Mouse (Mus musculus) stomach, postnatal 0 days (tissue): ENCODE measurements around the gene Uqcc3. TPM values are rescaled to one million over a fixed set of nuclear protein-coding genes. Genes with fewer than 3 reads are reported as not detected.

Experiments
- ATAC-seq: fragments of 200-750 bp; cut with Nextera tagmentation; 2 replicates; pipeline ENCODE4 v1.8.0; 2017; ENCODE audit not compliant: low FRiP score, low TSS enrichment
- DNase-seq: peaks from one replicate; pipeline ENCODE4 v3.0.0-alpha.2; 2016; ENCODE audit warnings: low spot score
- H3K27ac ChIP-seq: fragments of 300-500 bp; sonication (generic); replicated peaks from 2 replicates; pipeline ENCODE4 v1.5.1; 2014; ENCODE audit warnings: mild to moderate bottlenecking, control low read depth
- H3K27me3 ChIP-seq: fragments of 300-500 bp; sonication (generic); 2 replicates; pipeline ENCODE4 v1.6.1; 2014; ENCODE audit warnings: low read length; ENCODE audit not compliant: control insufficient read depth, insufficient read depth
- H3K36me3 ChIP-seq: fragments of 300-500 bp; sonication (generic); 2 replicates; pipeline ENCODE4 v1.6.1; 2014; ENCODE audit warnings: low read length, mixed read lengths; ENCODE audit not compliant: control insufficient read depth, insufficient read depth
- H3K4me1 ChIP-seq: fragments of 300-500 bp; sonication (generic); replicated peaks from 2 replicates; pipeline ENCODE4 v1.6.1; 2014; ENCODE audit warnings: antibody characterized with exemption; ENCODE audit not compliant: control insufficient read depth, insufficient read depth
- H3K4me2 ChIP-seq: fragments of 300-500 bp; sonication (generic); replicated peaks from 2 replicates; pipeline ENCODE4 v1.6.1; 2014; ENCODE audit warnings: low read depth, mild to moderate bottlenecking, control low read depth, moderate library complexity
- H3K4me3 ChIP-seq: fragments of 300-500 bp; sonication (generic); 2 replicates; pipeline ENCODE4 v1.5.1; 2014; ENCODE audit warnings: low read depth, low read length, control low read depth
- H3K9ac ChIP-seq: fragments of 300-500 bp; sonication (generic); 2 replicates; pipeline ENCODE4 v1.6.1; 2014; ENCODE audit warnings: mild to moderate bottlenecking, low read length, control low read depth, mixed read lengths
- H3K9me3 ChIP-seq: fragments of 300-500 bp; sonication (generic); 2 replicates; pipeline ENCODE4 v1.6.1; 2016; ENCODE audit warnings: low read length; ENCODE audit not compliant: control insufficient read depth
- CTCF ChIP-seq: IDR thresholded peaks from 2 replicates; pipeline ENCODE4 v1.5.1; 2016; ENCODE audit warnings: antibody characterized with exemption, low read depth, mild to moderate bottlenecking, moderate library complexity
- EP300 ChIP-seq: optimal IDR thresholded peaks from 2 replicates; pipeline ENCODE3; 2016; ENCODE audit warnings: antibody characterized with exemption
- WGBS: fragments of 180-500 bp; shearing (Covaris S2); extraction: QIAGEN DNeasy Blood & Tissue Kit; methylation state at CpG from one replicate; pipeline ENCODE4 v1.1.7; 2014; 5-methylcytosine and 5-hydroxymethylcytosine counted together
- microRNA-seq: library from miRNA; unstranded; fragments of <30 nt; microRNA quantifications from one replicate; pipeline ENCODE4, GENCODE M21; 2016
- polyA plus RNA-seq: library from polyadenylated mRNA; unstranded; fragments of >200 nt; fragmentation: Nextera tagmentation; extraction: Ambion mirVana; gene quantifications from 2 replicates; pipeline ENCODE4 v1.2.1, GENCODE M21; 2015

Gene Uqcc3
- polyA plus RNA-seq, 1 experiment from 2014 or later: 85.2 TPM

- Histone ChIP-seq H3K4me3 (no peak overlapping the region), H3K27ac (no peak overlapping the region), H3K4me1 (no peaks in the 10 kb centered on the region), H3K36me3 (peaks cover 37% of the 10 kb centered on the region), H3K9ac (no peak overlapping the region), H3K27me3 (no peaks in the 10 kb centered on the region), H3K4me2 (no peak overlapping the region), H3K9me3 (no peaks in the 10 kb centered on the region)
- no peak for ATAC-seq
- no peak for DNase-seq
- WGBS: 81% methylated on average over 11 of the region's 11 CpGs
- TF ChIP-seq CTCF (peak; percentile 19; the same call in 1 of the 2 replicates), EP300 (no peak)
Observed at GRCm38 (mm10) chr19:8831262-8831661, 49.5 kb downstream of the Uqcc3 start.

DNA sequence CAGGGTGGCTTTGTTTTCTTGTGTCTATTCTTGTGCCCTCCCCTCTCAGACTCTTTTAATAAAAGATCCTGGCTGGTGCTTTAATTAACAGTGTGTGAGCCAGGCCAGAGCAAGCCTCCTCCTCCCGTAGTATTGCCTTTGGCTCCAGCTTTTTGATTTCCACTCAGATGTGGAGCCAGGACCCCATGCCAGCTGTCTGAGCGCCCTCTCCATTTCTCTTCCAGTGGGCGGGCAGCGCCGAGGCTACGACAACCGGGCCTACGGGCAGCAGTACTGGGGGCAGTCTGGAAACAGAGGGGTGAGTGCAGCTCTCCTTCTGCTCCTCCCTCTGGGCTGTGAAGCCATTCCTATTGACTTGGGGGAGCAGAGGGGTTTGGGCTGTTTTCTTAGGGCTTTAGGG lies 50.1 kb downstream of the Uqcc3 start:
- DNase-seq: no peak
- 88% methylated on average over 8 of the region's 8 CpGs for WGBS
- no peak for ATAC-seq
- TF ChIP-seq EP300 (no peak), CTCF (no peak)
- Histone ChIP-seq H3K27me3 (no peaks in the 10 kb centered on the region), H3K4me1 (no peaks in the 10 kb centered on the region), H3K4me3 (no peak overlapping the region), H3K27ac (no peak overlapping the region), H3K9ac (no peak overlapping the region), H3K36me3 (peaks cover 40% of the 10 kb centered on the region), H3K9me3 (no peaks in the 10 kb centered on the region), H3K4me2 (no peak overlapping the region)

Small RNAs within 50 kb of the gene (microRNA-seq; reads per million reads assigned to microRNA genes)
- not detected for gene Mir5136

Other genes starting within 250 kb of the Uqcc3 start
- gene Chrm1, start 217.1 kb downstream of the Uqcc3 start, polyA plus RNA-seq: 1.4 and 1.8 TPM in 2 replicates
- gene Slc3a2, start 157.6 kb downstream of the Uqcc3 start, polyA plus RNA-seq: 82.5 and 87.0 TPM in 2 replicates
- gene Wdr74, start 145.1 kb downstream of the Uqcc3 start, polyA plus RNA-seq: 55.6 and 55.7 TPM in 2 replicates
- 0.59 and 0.62 TPM in 2 replicates for gene 1700092M07Rik, start 140.2 kb downstream of the Uqcc3 start, polyA plus RNA-seq
- gene Stx5a, start 139.5 kb downstream of the Uqcc3 start, polyA plus RNA-seq: 81.9 and 82.2 TPM in 2 replicates
- 57.5 and 61.6 TPM in 2 replicates for gene Nxf1, start 123.8 kb downstream of the Uqcc3 start, polyA plus RNA-seq
- 114 and 117 TPM in 2 replicates for gene Tmem223, start 109.9 kb downstream of the Uqcc3 start, polyA plus RNA-seq
- gene Tmem179b, start 106.5 kb downstream of the Uqcc3 start, polyA plus RNA-seq: 95.2 and 98.4 TPM in 2 replicates
- 9.7 and 10.5 TPM in 2 replicates for gene Taf6l, start 94.5 kb downstream of the Uqcc3 start, polyA plus RNA-seq
- 103 and 108 TPM in 2 replicates for gene Polr2g, start 82.3 kb downstream of the Uqcc3 start, polyA plus RNA-seq
- gene Zbtb3, start 78.4 kb downstream of the Uqcc3 start, polyA plus RNA-seq: 2.3 TPM in 2 replicates
- 20.8 and 23.1 TPM in 2 replicates for gene Ttc9c, start 61.6 kb downstream of the Uqcc3 start, polyA plus RNA-seq
- gene Hnrnpul2, start 60.9 kb downstream of the Uqcc3 start, polyA plus RNA-seq: 3.6 and 3.9 TPM in 2 replicates
- gene AC129217.1, start 51.1 kb downstream of the Uqcc3 start, polyA plus RNA-seq: not detected in 2 replicates
- 75.9 and 79.4 TPM in 2 replicates for gene Bscl2, start 43.5 kb downstream of the Uqcc3 start, polyA plus RNA-seq
- gene Gng3, start 41.7 kb downstream of the Uqcc3 start, polyA plus RNA-seq: 7.7 and 8.6 TPM in 2 replicates
- gene Lrrn4cl, start 30.2 kb downstream of the Uqcc3 start, polyA plus RNA-seq: 2.3 and 2.6 TPM in 2 replicates
- 195 TPM in 2 replicates for gene Ubxn1, start 9.4 kb downstream of the Uqcc3 start, polyA plus RNA-seq
- gene Lbhd1, start 2.8 kb upstream of the Uqcc3 start, polyA plus RNA-seq: 47.2 and 47.8 TPM in 2 replicates
- gene Gm49403, start 3.0 kb upstream of the Uqcc3 start, polyA plus RNA-seq: not detected in 2 replicates
- gene 1810009A15Rik, start 7.9 kb upstream of the Uqcc3 start, polyA plus RNA-seq: 48.2 and 49.9 TPM in 2 replicates
- gene Gm49416, start 8.0 kb upstream of the Uqcc3 start, polyA plus RNA-seq: not detected in 2 replicates
- 19.1 and 19.5 TPM in 2 replicates for gene Ints5, start 12.1 kb upstream of the Uqcc3 start, polyA plus RNA-seq
- gene Ganab, start 17.1 kb upstream of the Uqcc3 start, polyA plus RNA-seq: 32.3 and 33.3 TPM in 2 replicates
- gene B3gat3, start 39.5 kb upstream of the Uqcc3 start, polyA plus RNA-seq: 24.7 and 26.1 TPM in 2 replicates
- 3.0 and 3.6 TPM in 2 replicates for gene Rom1, start 48.4 kb upstream of the Uqcc3 start, polyA plus RNA-seq
- 24.6 and 26.6 TPM in 2 replicates for gene Eml3, start 48.6 kb upstream of the Uqcc3 start, polyA plus RNA-seq
- gene Mta2, start 61.0 kb upstream of the Uqcc3 start, polyA plus RNA-seq: 68.0 and 69.3 TPM in 2 replicates
- gene Tut1, start 72.9 kb upstream of the Uqcc3 start, polyA plus RNA-seq: 14.9 and 15.8 TPM in 2 replicates
- 240 and 247 TPM in 2 replicates for gene Eef1g, start 86.1 kb upstream of the Uqcc3 start, polyA plus RNA-seq
- gene Ahnak, start 108.4 kb upstream of the Uqcc3 start, polyA plus RNA-seq: 86.6 and 103 TPM in 2 replicates
- 10.8 and 12.6 TPM in 2 replicates for gene Scgb1a1, start 207.0 kb upstream of the Uqcc3 start, polyA plus RNA-seq